Mouse (Mus musculus) embryonic facial prominence, embryonic 10.5 days (tissue): ENCODE data around the gene Dusp9. TPM values are rescaled to one million over a fixed set of nuclear protein-coding genes. Genes with fewer than 3 reads are reported as not detected.
A peak's percentile ranks its signal among the peaks of the same experiment; 100 is the strongest.

Source experiments
- DNase-seq: peaks from one replicate; pipeline ENCODE4 v3.0.0-alpha.2; 2017; ENCODE audit warnings: low spot score
- H3K27ac ChIP-seq: fragments of 300-500 bp; sonication (generic); replicated peaks from 2 replicates; pipeline ENCODE4 v1.5.1; 2016; ENCODE audit warnings: mild to moderate bottlenecking
- H3K27me3 ChIP-seq: fragments of 300-500 bp; sonication (generic); replicated peaks from 2 replicates; pipeline ENCODE4 v1.6.1; 2016; ENCODE audit warnings: low read depth, mild to moderate bottlenecking; ENCODE audit not compliant: poor library complexity, severe bottlenecking
- H3K36me3 ChIP-seq: fragments of 300-500 bp; sonication (generic); replicated peaks from 2 replicates; pipeline ENCODE4 v1.6.1; 2016; ENCODE audit warnings: mild to moderate bottlenecking, moderate library complexity
- H3K4me1 ChIP-seq: fragments of 300-500 bp; sonication (generic); 2 replicates; pipeline ENCODE4 v1.6.1; 2016
- H3K4me3 ChIP-seq: fragments of 300-500 bp; sonication (generic); 2 replicates; pipeline ENCODE4 v1.5.1; 2016; ENCODE audit warnings: mild to moderate bottlenecking, moderate library complexity
- H3K9me3 ChIP-seq: fragments of 300-500 bp; sonication (generic); 2 replicates; pipeline ENCODE4 v1.6.1; 2016; ENCODE audit warnings: mild to moderate bottlenecking
- WGBS: fragments of 180-500 bp; shearing (Covaris S2); methylation state at CpG from one replicate; pipeline ENCODE4 v1.1.7; 2016; 5-methylcytosine and 5-hydroxymethylcytosine counted together
- polyA plus RNA-seq: library from polyadenylated mRNA; unstranded; fragments of >200 nt; fragmentation: Nextera tagmentation; extraction: Ambion mirVana; gene quantifications from 2 replicates; pipeline ENCODE4 v1.2.1, GENCODE M21; 2016

Dusp9 gene
- polyA plus RNA-seq, result 109 and 139 TPM in 2 replicates

DNA sequence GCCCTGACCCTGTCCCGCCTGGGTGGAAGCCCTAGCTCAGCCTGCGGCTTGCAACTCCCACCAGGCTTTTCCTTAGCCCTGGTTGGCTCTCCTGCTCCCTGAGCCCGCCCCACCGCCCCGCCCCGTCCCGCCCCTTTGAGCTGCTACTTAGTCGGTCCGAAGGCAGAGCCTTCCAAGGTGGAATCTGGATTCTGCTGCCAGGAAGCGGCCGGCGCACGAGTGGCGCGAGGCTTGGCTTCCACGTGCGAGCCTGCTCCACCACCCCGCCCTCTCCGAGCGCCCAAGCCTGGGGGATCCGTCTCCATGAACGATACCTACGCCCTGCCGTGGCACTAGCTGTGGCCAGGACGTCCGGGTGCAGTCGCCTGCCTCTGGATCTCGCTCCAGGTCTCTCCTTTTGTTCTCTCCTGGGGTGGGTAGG is at the start of gene Dusp9:
Dusp9 (plus strand) TSS at position 165 of the 421 bp plus-strand sequence.
- Histone ChIP-seq H3K27me3 (peaks cover 98% of the 10 kb centered on the region), H3K9me3 (no peaks in the 10 kb centered on the region), H3K36me3 (peaks cover 19% of the 10 kb centered on the region), H3K4me1 (peaks cover 32% of the 10 kb centered on the region), H3K27ac (peak within 1 kb of the TSS; percentile 84), H3K4me3 (peak within 1 kb of the TSS; percentile 61)
- DNase-seq, result peak; percentile 86
- 14% methylated on average over 28 of the region's 28 CpGs for WGBS

DNA sequence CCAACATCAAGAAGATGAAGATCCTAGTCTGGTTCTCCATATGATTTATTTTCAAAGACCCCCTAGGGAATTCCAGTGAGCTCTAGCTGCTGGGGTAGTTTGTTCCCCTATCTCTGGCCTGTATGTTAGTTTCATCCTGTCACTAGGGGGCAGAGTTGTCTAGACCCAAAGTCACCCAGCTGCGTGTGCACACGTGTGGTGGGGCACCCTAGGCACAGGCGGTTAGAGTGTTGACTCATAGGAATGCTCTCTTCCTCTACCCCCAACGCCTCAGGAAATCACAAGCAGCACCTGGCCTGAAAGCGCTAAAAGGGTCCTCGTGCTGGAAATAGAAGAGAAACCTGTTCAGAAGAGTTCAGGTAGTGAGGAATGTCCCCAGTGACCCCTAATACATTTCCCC is 46.0 kb upstream of the Dusp9 start:
- Histone ChIP-seq H3K4me1 (peaks cover 16% of the 10 kb centered on the region), H3K36me3 (no peaks in the 10 kb centered on the region), H3K27me3 (peaks cover 37% of the 10 kb centered on the region; the same call in 1 of the 2 replicates), H3K9me3 (no peaks in the 10 kb centered on the region), H3K4me3 (no peak overlapping the region), H3K27ac (no peak overlapping the region)
- DNase-seq, result peak; percentile 30
- WGBS, result 33% methylated on average over 6 of the region's 6 CpGs

DNA sequence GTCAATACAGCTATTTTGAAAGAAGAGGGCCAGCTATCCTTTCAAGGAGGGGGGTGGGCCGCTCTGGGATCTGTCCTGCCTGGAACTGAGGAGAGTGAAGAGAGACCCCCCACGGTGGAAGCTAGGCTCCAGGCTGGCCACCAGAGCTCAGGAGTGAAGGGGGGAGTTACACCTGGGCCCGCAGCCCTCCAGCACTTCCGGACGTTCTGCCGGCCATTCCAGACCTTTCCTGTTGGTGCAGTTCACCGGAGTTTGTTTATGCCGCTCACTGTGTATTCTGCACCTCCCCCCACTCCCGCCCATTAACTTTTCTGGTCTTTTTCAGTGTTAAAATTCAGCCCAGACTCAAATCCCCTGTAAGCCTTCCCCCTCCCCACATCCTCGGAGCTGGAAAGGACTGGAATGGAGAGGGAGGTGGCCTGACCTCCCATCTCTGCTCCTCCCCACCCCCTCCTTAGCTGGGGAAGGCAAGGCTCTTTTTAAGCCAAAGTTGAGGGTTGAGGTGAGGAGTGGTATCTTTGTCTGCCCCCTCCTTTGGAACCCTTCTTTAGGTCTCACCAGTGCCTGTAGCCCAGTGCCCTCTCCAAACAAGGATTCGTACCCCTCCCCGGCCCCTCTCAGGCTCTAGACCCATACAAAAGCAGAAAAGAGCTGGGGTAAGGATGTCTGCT is 44.6 kb upstream of the Dusp9 start:
- peak overlapping the region; percentile 8; the same call in 1 of the 2 replicates for H3K4me3 ChIP-seq
- WGBS, result 28% methylated on average over 12 of the region's 12 CpGs
- peak; percentile 53 for DNase-seq
- no peaks in the 10 kb centered on the region for H3K9me3 ChIP-seq
- no peaks in the 10 kb centered on the region for H3K36me3 ChIP-seq
- H3K27me3 ChIP-seq, result peaks cover 31% of the 10 kb centered on the region; the same call in 1 of the 2 replicates
- peaks cover 16% of the 10 kb centered on the region for H3K4me1 ChIP-seq
- peak overlapping the region; percentile 72 for H3K27ac ChIP-seq

DNA sequence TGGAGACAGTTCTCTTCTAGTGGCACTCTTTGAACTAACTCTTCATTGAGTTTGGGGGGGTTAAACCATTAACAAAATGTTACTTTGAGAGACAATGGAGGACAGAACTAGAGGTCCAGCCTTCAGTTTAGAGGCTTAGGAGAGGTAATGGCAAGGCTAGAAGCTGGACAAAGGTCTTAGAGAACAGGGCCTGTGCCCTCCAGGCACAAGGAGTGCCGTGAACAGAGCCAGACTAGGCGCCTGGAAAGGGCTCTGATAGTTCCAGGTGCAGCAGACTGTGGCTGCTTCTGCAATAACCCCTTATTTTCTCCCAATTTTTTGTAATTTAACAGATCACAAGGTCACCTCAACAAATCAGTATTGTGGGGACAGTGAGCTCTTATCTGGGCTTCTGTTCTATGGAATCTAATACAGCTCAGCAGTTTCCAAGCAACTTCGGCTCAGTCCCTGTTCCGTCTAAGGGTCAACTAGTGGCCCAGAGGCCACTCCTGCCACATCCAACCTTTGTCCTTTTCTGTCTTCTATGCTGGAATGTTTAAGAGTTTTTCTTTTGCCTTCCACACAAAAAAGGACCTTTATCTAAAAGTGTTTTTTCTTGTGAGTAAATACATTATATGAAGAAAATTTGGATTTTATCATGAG is 43.8 kb upstream of the Dusp9 start:
- Histone ChIP-seq H3K27ac (peak overlapping the region; percentile 72), H3K4me3 (no peak overlapping the region), H3K36me3 (no peaks in the 10 kb centered on the region), H3K27me3 (peaks cover 30% of the 10 kb centered on the region; the same call in 1 of the 2 replicates), H3K4me1 (peaks cover 16% of the 10 kb centered on the region), H3K9me3 (no peaks in the 10 kb centered on the region)
- 43% methylated on average over 4 of the region's 4 CpGs for WGBS
- DNase-seq, result peak; percentile 24

DNA sequence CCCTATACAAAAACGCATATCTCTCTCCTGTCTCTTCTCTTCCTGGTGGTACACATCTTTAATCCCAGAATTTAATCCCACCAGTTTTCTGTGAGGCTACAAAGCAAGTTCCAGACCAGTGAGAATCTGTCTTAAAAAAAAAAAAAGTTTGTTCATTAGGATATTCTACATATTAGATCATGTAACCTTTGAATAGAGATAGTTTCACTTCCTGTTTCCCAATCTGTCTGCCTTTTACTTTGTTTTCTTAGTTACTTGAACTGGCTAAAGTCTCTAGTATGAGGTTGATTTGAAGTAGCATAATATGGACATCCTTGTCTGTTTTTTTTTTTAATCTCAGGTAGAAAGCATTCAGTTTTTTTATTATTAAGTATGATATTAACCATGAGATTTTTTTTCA is 37.8 kb upstream of the Dusp9 start:
- Histone ChIP-seq H3K4me1 (no peaks in the 10 kb centered on the region), H3K27ac (no peak overlapping the region), H3K27me3 (0 out of 2 replicates have a peak, but pooled peaks cover 6% of the 10 kb centered on the region), H3K9me3 (no peaks in the 10 kb centered on the region), H3K4me3 (no peak overlapping the region), H3K36me3 (no peaks in the 10 kb centered on the region)
- WGBS, result 67% methylated on average over 1 of the region's 1 CpGs
- DNase-seq, result no peak

DNA sequence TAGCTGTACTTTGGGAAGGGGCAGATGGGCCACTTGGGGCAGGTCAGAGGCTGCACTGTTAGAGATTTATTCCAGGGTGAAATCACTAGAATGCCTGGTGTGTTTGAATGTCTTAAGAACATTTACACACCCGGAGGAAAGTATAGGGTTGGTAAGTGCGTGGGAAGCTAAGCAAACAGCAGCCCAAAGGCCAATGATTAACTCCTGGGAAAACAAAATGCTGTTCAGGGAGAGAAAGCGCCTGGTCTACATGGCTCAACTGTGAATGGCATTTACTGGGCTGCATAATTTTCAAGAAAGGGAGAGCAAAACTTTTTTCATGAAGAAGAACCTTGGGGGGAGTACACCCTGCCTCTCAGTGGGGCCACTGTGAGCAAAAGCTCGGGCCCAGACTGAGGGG is 25.6 kb upstream of the Dusp9 start:
- H3K36me3 ChIP-seq, result no peaks in the 10 kb centered on the region
- no peak overlapping the region for H3K4me3 ChIP-seq
- no peaks in the 10 kb centered on the region for H3K4me1 ChIP-seq
- DNase-seq, result no peak
- H3K9me3 ChIP-seq, result no peaks in the 10 kb centered on the region
- H3K27me3 ChIP-seq, result peaks cover 49% of the 10 kb centered on the region
- H3K27ac ChIP-seq, result no peak overlapping the region
- 70% methylated on average over 4 of the region's 4 CpGs for WGBS

DNA sequence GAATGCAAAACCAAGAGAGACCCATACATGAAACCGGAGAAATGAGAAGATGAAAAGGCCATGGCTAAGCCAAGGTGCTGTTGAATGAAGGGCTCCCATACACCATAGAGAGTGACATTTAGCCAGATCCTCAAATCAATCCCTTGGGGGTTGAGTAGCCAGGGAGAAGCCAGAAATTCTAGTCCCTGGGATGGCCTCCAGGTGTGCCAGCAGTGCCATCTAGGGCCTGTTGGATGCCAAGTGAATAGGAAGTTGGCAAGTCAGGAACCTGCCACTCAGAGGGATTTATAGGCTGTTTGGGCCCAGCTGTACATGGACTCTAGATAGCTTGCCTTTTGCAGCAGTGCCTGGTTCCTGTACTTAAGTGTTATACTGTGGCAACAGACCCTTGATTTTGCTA is 23.3 kb upstream of the Dusp9 start:
- no peaks in the 10 kb centered on the region for H3K4me1 ChIP-seq
- WGBS, result 95% methylated on average over 1 of the region's 1 CpGs
- H3K27me3 ChIP-seq, result peaks cover 61% of the 10 kb centered on the region
- H3K36me3 ChIP-seq, result no peaks in the 10 kb centered on the region
- no peak overlapping the region for H3K27ac ChIP-seq
- no peak for DNase-seq
- H3K4me3 ChIP-seq, result no peak overlapping the region
- H3K9me3 ChIP-seq, result no peaks in the 10 kb centered on the region

DNA sequence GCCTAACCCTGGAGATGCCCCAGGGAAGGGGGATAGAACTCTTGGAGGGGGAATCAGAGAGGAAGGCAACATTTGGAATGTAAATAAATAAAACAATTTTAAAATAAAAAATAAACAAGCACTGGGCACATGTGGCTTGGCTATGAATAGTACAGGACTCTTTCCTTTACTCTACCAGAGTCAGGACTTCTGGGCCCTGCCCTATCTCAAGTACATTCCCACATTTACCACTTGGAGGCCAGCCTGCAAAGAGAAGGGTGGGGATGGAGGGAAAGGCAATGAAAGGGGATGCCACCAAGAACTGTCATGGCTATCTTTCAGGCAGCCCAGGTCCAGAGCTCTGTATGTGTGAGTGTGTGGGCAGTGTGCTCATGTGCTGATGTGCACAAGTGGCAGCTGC is 19.8 kb upstream of the Dusp9 start:
- H3K4me3 ChIP-seq, result no peak overlapping the region
- no peaks in the 10 kb centered on the region for H3K4me1 ChIP-seq
- no peak for DNase-seq
- no peaks in the 10 kb centered on the region for H3K9me3 ChIP-seq
- H3K36me3 ChIP-seq, result no peaks in the 10 kb centered on the region
- peaks cover 59% of the 10 kb centered on the region for H3K27me3 ChIP-seq
- H3K27ac ChIP-seq, result no peak overlapping the region

DNA sequence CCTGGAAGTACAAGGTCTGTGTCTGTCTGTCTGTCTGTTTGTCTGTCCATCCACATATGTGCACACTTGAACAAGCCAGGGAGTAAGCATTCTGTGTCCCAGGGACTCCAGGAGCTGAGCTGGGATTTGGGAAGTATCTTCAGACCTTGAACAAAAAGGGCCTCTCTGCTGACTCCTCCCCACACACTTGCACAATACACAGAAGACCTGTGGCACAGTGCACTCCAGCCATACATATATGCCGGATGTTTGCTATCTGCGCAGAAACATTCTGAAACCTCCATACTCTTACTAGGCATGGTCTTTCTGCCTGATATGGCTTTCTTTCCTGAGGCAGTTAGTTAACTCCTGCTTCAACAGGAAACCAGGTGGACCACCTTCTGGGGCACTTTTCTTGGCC is 19.3 kb upstream of the Dusp9 start:
- H3K9me3 ChIP-seq, result no peaks in the 10 kb centered on the region
- 89% methylated on average over 2 of the region's 2 CpGs for WGBS
- no peak overlapping the region for H3K4me3 ChIP-seq
- no peaks in the 10 kb centered on the region for H3K36me3 ChIP-seq
- H3K27ac ChIP-seq, result no peak overlapping the region
- DNase-seq, result no peak
- H3K4me1 ChIP-seq, result no peaks in the 10 kb centered on the region
- H3K27me3 ChIP-seq, result peaks cover 59% of the 10 kb centered on the region

DNA sequence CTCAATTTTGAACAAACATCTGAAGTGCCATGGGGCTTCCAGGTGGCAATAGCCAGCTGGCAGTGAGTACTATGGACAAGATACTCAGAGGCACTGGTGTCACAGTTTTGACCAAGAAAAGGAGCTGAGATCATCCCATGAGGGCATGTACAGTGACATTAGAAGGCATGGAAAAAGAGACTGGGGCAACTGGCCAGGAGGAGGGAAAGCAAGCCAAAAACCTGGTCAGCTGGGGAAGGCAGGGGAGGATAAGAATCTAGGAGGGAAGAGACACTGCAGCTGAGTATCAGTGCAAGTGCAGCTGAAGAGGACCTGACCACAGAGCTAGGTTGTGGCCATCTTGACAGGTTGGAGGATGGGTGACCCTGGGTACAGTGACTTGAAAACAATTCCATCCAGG is 12.2 kb upstream of the Dusp9 start:
- Histone ChIP-seq H3K9me3 (no peaks in the 10 kb centered on the region), H3K4me1 (no peaks in the 10 kb centered on the region), H3K27me3 (peaks cover 64% of the 10 kb centered on the region), H3K36me3 (no peaks in the 10 kb centered on the region), H3K27ac (no peak overlapping the region), H3K4me3 (no peak overlapping the region)
- DNase-seq, result no peak

DNA sequence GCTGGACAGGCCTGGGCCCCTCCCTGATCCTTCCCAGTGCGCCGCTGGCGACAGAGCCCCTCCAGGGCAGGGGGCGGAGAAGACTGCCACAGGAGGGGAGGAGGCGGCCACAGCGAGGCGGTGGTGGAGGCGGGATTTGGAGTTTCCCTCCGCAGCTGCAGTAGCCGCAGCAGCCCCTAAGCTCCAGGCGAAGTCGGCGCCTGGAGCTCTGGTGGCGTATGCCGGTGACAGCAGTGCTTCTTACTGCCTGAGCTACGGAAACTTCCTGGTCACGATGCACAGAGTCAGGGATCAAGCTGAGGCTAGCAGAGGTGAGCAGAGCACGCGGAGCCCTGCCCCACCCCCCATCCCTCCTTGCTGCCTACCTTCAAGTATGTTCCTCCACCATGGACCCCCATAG is 3.8 kb upstream of the Dusp9 start:
- 20% methylated on average over 19 of the region's 19 CpGs for WGBS
- peak; percentile 41 for DNase-seq
- peaks cover 98% of the 10 kb centered on the region for H3K27me3 ChIP-seq

DNA sequence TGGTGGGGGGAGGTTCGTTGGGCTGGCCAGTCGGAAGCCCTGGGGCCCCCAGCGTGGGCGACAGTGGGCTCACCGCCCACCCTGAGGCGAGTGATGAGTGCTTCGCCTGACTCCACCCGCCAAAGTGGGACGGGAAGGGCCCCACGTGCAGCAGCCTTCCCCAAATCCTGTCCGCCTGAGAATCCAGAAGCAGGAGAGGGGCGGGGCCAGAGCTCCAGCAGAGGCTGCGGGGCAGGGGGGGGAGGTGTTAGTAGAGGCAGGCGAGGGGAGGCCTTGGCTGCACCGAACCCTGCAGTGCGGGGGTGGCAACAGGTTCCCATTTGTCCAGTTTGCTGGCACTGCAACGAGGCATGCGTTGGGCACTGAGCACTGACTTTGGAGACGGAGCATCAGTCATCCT is 1.8 kb upstream of the Dusp9 start:
- peak overlapping the region; percentile 52 for H3K4me3 ChIP-seq
- peaks cover 32% of the 10 kb centered on the region for H3K4me1 ChIP-seq
- H3K9me3 ChIP-seq, result no peaks in the 10 kb centered on the region
- H3K36me3 ChIP-seq, result peaks cover 14% of the 10 kb centered on the region
- peaks cover 100% of the 10 kb centered on the region for H3K27me3 ChIP-seq
- WGBS, result 10% methylated on average over 19 of the region's 19 CpGs
- H3K27ac ChIP-seq, result peak overlapping the region; percentile 61
- peak; percentile 47 for DNase-seq

More for the DNA sequence above, 3.8 kb upstream of the Dusp9 start:
- Histone ChIP-seq H3K4me3 (peak overlapping the region; percentile 42), H3K9me3 (no peaks in the 10 kb centered on the region), H3K27ac (no peak overlapping the region), H3K4me1 (peaks cover 25% of the 10 kb centered on the region), H3K36me3 (no peaks in the 10 kb centered on the region)

DNA sequence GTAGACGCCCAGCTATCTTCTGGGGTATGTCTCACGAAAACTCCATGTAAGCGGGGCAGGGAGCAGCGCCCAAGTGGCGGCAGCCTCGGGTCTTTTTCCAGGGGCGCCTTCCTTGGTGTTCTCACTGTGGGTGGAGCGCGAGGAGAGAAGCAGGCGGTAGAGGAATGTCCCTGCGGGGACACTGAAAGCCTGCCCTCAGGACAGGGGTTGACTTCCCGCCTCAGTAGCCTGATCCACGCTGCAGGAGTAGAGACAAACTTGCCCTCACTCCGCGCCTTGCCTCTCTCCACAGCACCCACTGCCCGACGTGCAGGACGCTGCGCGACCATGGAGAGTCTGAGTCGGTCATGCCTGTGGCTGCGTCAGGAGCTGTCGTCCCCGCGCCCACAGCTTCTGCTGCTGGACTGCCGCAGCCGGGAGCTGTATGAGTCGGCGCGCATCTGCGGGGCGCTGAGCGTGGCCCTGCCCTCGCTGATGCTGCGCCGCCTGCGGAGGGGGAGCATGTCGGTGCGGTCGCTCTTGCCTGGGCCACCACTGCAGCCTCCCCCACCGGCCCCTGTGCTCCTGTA is 766 bp downstream of the Dusp9 start:
- peak overlapping the region; percentile 84 for H3K27ac ChIP-seq
- DNase-seq, result peak; percentile 52
- H3K9me3 ChIP-seq, result no peaks in the 10 kb centered on the region
- 17% methylated on average over 41 of the region's 41 CpGs for WGBS
- peaks cover 94% of the 10 kb centered on the region for H3K27me3 ChIP-seq
- H3K4me3 ChIP-seq, result peak overlapping the region; percentile 61
- peaks cover 32% of the 10 kb centered on the region for H3K4me1 ChIP-seq
- peaks cover 19% of the 10 kb centered on the region for H3K36me3 ChIP-seq
